Mouse (Mus musculus) liver, embryonic 15.5 days (tissue): ENCODE measurements at regions not wholly inside any gene's neighbourhood (a gene's known extent, or its start where the extent isn't known, plus 50 kb on each side); places are given as distances from the start of the nearest gene placed in this dataset.

Experiments
- ATAC-seq: fragments of 200-750 bp; cut with Nextera tagmentation; 2 replicates; pipeline ENCODE4 v1.8.0; 2017; ENCODE audit warnings: moderate number of reproducible peaks, mild to moderate bottlenecking, moderate library complexity; ENCODE audit not compliant: insufficient read depth
- H3K27ac ChIP-seq: fragments of 300-500 bp; sonication (generic); replicated peaks from 2 replicates; pipeline ENCODE4 v1.5.1; 2015; ENCODE audit warnings: mild to moderate bottlenecking, inconsistent platforms
- H3K27me3 ChIP-seq: fragments of 300-500 bp; sonication (generic); 2 replicates; pipeline ENCODE4 v1.6.1; 2015; ENCODE audit warnings: mild to moderate bottlenecking, inconsistent platforms
- H3K36me3 ChIP-seq: fragments of 300-500 bp; sonication (generic); replicated peaks from 2 replicates; pipeline ENCODE4 v1.6.1; 2015; ENCODE audit warnings: moderate library complexity, mild to moderate bottlenecking, inconsistent platforms
- H3K4me1 ChIP-seq: fragments of 300-500 bp; sonication (generic); replicated peaks from 2 replicates; pipeline ENCODE4 v1.6.1; 2015; ENCODE audit warnings: inconsistent platforms
- H3K4me2 ChIP-seq: fragments of 300-500 bp; sonication (generic); 2 replicates; pipeline ENCODE4 v1.6.1; 2015; ENCODE audit warnings: moderate library complexity, mild to moderate bottlenecking, inconsistent platforms
- H3K4me3 ChIP-seq: fragments of 300-500 bp; sonication (generic); replicated peaks from 2 replicates; pipeline ENCODE4 v1.5.1; 2015; ENCODE audit warnings: mild to moderate bottlenecking, inconsistent platforms
- H3K9ac ChIP-seq: fragments of 300-500 bp; sonication (generic); 2 replicates; pipeline ENCODE4 v1.6.1; 2015; ENCODE audit warnings: moderate library complexity, mild to moderate bottlenecking, inconsistent platforms
- H3K9me3 ChIP-seq: fragments of 300-500 bp; sonication (generic); replicated peaks from 2 replicates; pipeline ENCODE4 v1.6.1; 2016; ENCODE audit warnings: inconsistent platforms
- WGBS: fragments of 180-500 bp; shearing (Covaris S2); methylation state at CpG from one replicate; pipeline ENCODE4 v1.1.7; 2015; ENCODE audit warnings: mixed read lengths; ENCODE audit not compliant: insufficient replicate concordance; 5-methylcytosine and 5-hydroxymethylcytosine counted together

- WGBS, result 53% methylated on average over 3 of the region's 3 CpGs
- no peak overlapping the region for H3K4me3 ChIP-seq
- no peak for ATAC-seq
These were observed 610.3 kb downstream of the Efnb2 start for GRCm38 (mm10) chr8:8050778-8051177.

GRCm38 (mm10) chr8:8044926-8045325 lies 616.1 kb downstream of the Efnb2 start:
- Histone ChIP-seq H3K4me3 (no peak overlapping the region), H3K9ac (no peak overlapping the region), H3K27ac (no peak overlapping the region), H3K9me3 (no peaks in the 10 kb centered on the region), H3K4me2 (no peak overlapping the region), H3K27me3 (no peaks in the 10 kb centered on the region), H3K36me3 (no peaks in the 10 kb centered on the region), H3K4me1 (no peaks in the 10 kb centered on the region)
- no peak for ATAC-seq
- 27% methylated on average over 1 of the region's 1 CpGs for WGBS

More at GRCm38 (mm10) chr8:8050778-8051177, 610.3 kb downstream of the Efnb2 start:
- Histone ChIP-seq H3K27me3 (no peaks in the 10 kb centered on the region), H3K4me2 (no peak overlapping the region), H3K9ac (no peak overlapping the region), H3K27ac (no peak overlapping the region), H3K36me3 (no peaks in the 10 kb centered on the region), H3K9me3 (no peaks in the 10 kb centered on the region), H3K4me1 (no peaks in the 10 kb centered on the region)

DNA sequence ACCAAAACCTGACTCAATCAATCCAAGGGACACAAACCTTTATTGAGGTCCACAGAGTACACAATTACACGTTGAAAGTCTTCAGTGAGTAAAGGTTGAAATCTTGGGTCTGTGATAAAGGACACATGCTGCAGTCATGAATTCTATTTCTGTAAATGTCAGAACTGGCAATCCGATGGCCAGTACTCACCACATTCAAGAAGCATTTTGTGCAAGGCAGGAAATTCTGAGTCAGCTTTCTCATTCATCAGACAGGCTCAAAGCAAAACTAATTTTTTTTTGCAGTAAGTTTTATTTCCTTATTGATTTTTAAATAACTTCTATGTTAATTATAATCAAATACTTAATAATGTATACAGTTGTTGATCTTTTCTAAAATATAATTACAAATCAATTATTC lies 616.7 kb downstream of the Efnb2 start:
- no peak overlapping the region for H3K9ac ChIP-seq
- H3K27me3 ChIP-seq, result no peaks in the 10 kb centered on the region
- H3K27ac ChIP-seq, result no peak overlapping the region
- H3K9me3 ChIP-seq, result no peaks in the 10 kb centered on the region
- H3K4me2 ChIP-seq, result no peak overlapping the region
- no peaks in the 10 kb centered on the region for H3K36me3 ChIP-seq
- H3K4me1 ChIP-seq, result no peaks in the 10 kb centered on the region
- 35% methylated on average over 2 of the region's 2 CpGs for WGBS
- no peak for ATAC-seq
- no peak overlapping the region for H3K4me3 ChIP-seq

- no peak overlapping the region for H3K9ac ChIP-seq
- H3K4me3 ChIP-seq, result no peak overlapping the region
- no peak overlapping the region for H3K27ac ChIP-seq
- 29% methylated on average over 1 of the region's 1 CpGs for WGBS
- H3K9me3 ChIP-seq, result no peaks in the 10 kb centered on the region
- no peak for ATAC-seq
- H3K36me3 ChIP-seq, result no peaks in the 10 kb centered on the region
- no peaks in the 10 kb centered on the region for H3K4me1 ChIP-seq
- no peak overlapping the region for H3K4me2 ChIP-seq
- no peaks in the 10 kb centered on the region for H3K27me3 ChIP-seq
These were observed 623.1 kb downstream of the Efnb2 start for GRCm38 (mm10) chr8:8037929-8038328.

DNA sequence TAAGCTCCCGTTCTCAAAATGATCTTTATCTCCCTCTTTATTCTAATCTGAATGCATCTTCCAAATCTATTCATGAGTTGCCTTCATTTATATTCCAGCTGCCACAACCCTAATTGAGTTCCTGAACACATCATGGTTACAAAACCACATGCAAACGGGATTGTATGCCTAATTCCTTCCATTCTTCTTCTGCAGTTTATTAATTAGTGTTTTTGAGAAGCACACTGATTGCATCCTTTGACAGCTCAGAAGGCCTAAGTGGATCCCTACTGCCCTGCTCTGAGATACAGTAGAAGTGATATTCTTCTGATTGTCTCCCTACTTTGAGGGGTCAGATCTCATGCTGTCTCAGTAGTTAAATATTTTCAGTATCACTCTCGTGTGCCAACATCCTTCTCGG lies 649.9 kb downstream of the Efnb2 start:
- Histone ChIP-seq H3K4me3 (no peak overlapping the region), H3K4me1 (no peaks in the 10 kb centered on the region), H3K27ac (no peak overlapping the region), H3K9ac (no peak overlapping the region), H3K36me3 (no peaks in the 10 kb centered on the region), H3K4me2 (no peak overlapping the region), H3K27me3 (no peaks in the 10 kb centered on the region), H3K9me3 (no peaks in the 10 kb centered on the region)
- 66% methylated on average over 4 of the region's 4 CpGs for WGBS
- ATAC-seq, result no peak

- H3K4me1 ChIP-seq, result no peaks in the 10 kb centered on the region
- H3K27me3 ChIP-seq, result no peaks in the 10 kb centered on the region
- H3K4me3 ChIP-seq, result no peak overlapping the region
- no peak for ATAC-seq
- H3K36me3 ChIP-seq, result no peaks in the 10 kb centered on the region
- no peaks in the 10 kb centered on the region for H3K9me3 ChIP-seq
- WGBS, result 25% methylated on average over 2 of the region's 2 CpGs
- no peak overlapping the region for H3K4me2 ChIP-seq
- no peak overlapping the region for H3K27ac ChIP-seq
- H3K9ac ChIP-seq, result no peak overlapping the region
These were observed 666.1 kb downstream of the Efnb2 start for GRCm38 (mm10) chr8:7994905-7995304.

DNA sequence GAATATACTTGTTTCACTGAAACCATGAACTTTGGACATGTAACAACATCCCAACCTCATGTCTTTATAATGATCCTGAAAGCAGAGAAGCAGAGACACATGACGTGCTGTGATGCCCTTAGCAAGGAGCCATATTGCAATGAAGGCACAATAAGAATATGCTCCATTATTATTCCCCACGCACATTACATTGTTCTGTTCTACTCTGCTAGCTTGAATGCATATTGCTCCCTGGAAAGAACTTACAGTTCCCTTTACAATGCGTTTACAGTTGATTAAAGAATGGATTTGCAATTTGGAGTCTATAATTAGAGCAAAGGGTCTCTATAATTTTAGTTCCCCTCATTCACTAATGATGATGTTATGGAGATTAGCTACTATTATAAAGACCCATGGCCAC lies 672.2 kb downstream of the Efnb2 start:
- H3K9ac ChIP-seq, result no peak overlapping the region
- H3K9me3 ChIP-seq, result no peaks in the 10 kb centered on the region
- no peak for ATAC-seq
- no peak overlapping the region for H3K4me2 ChIP-seq
- H3K27ac ChIP-seq, result no peak overlapping the region
- no peaks in the 10 kb centered on the region for H3K27me3 ChIP-seq
- no peak overlapping the region for H3K4me3 ChIP-seq
- H3K36me3 ChIP-seq, result no peaks in the 10 kb centered on the region
- H3K4me1 ChIP-seq, result no peaks in the 10 kb centered on the region
- WGBS, result 54% methylated on average over 3 of the region's 3 CpGs

GRCm38 (mm10) chr8:7977020-7977419 lies 684.0 kb downstream of the Efnb2 start:
- Histone ChIP-seq H3K27me3 (no peaks in the 10 kb centered on the region), H3K36me3 (no peaks in the 10 kb centered on the region), H3K9ac (no peak overlapping the region), H3K4me2 (no peak overlapping the region), H3K4me1 (no peaks in the 10 kb centered on the region), H3K27ac (no peak overlapping the region), H3K4me3 (no peak overlapping the region), H3K9me3 (no peaks in the 10 kb centered on the region)
- no peak for ATAC-seq
- 50% methylated on average over 6 of the region's 6 CpGs for WGBS

DNA sequence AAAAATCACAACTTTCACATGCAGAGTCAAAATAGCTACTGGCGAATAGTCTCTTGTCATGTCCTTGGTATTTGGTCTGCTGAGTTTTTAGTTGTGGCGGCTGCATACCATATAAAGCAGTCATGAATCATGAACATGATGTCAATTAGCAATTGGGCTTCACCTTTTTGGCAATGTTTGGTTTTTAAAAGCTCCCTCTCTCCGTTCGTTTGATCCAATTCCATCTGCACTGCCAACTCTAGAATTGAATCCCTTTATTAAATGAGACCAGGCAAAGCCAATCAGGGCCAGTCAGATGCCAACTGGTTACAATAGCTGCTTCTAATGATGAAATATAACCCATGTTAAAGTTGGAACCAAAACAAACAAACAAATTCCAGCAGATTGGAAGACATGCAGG lies 687.3 kb downstream of the Efnb2 start:
- no peaks in the 10 kb centered on the region for H3K27me3 ChIP-seq
- H3K27ac ChIP-seq, result no peak overlapping the region
- no peak overlapping the region for H3K4me3 ChIP-seq
- ATAC-seq, result no peak
- no peaks in the 10 kb centered on the region for H3K36me3 ChIP-seq
- no peak overlapping the region for H3K9ac ChIP-seq
- 59% methylated on average over 4 of the region's 4 CpGs for WGBS
- H3K9me3 ChIP-seq, result no peaks in the 10 kb centered on the region
- no peaks in the 10 kb centered on the region for H3K4me1 ChIP-seq
- no peak overlapping the region for H3K4me2 ChIP-seq

DNA sequence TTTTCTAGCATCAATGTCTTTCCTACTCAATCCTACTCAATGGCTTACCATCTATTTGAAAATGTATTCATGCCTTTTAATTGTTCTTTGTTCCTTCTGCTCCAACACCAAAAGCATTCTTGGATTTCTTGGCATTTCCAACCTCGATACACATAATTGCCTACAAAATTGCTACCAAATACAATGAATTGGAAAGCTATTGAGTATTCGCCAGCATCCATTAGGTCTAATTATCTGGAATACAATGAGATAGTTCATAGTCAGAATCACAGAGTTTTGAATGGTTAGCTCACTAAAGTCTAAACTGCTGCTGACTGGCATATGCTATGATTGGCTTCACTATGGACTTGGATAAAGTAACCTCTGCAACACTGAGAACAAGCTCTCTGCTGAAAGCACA lies 696.8 kb downstream of the Efnb2 start:
- ATAC-seq, result no peak
- no peak overlapping the region for H3K27ac ChIP-seq
- H3K4me3 ChIP-seq, result no peak overlapping the region
- no peak overlapping the region for H3K4me2 ChIP-seq
- no peak overlapping the region for H3K9ac ChIP-seq
- H3K4me1 ChIP-seq, result no peaks in the 10 kb centered on the region
- no peaks in the 10 kb centered on the region for H3K27me3 ChIP-seq
- no peaks in the 10 kb centered on the region for H3K36me3 ChIP-seq
- no peaks in the 10 kb centered on the region for H3K9me3 ChIP-seq
- 53% methylated on average over 2 of the region's 2 CpGs for WGBS

DNA sequence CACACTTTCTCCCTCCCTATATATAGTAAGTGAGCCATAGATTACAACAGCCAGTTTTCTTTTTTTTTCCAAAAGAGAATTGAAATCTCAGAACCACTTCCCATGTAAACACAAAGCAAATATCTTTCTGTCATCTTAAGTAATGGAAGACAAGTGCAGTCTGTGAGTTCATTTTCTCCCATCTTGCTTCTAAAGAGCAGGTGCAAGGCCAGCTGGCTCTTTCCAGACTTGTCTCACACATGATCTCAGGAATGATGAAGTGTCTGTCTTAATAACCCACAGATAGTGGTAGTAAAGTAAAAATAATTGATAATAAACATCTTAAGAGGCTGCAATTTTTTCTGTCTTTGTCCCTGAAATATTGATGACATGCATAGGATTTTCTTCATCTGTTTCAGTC lies 704.3 kb downstream of the Efnb2 start:
- no peak overlapping the region for H3K4me2 ChIP-seq
- no peaks in the 10 kb centered on the region for H3K4me1 ChIP-seq
- no peaks in the 10 kb centered on the region for H3K9me3 ChIP-seq
- H3K9ac ChIP-seq, result no peak overlapping the region
- no peaks in the 10 kb centered on the region for H3K36me3 ChIP-seq
- no peaks in the 10 kb centered on the region for H3K27me3 ChIP-seq
- H3K27ac ChIP-seq, result no peak overlapping the region
- H3K4me3 ChIP-seq, result no peak overlapping the region
- no peak for ATAC-seq

- H3K4me2 ChIP-seq, result no peak overlapping the region
- no peak overlapping the region for H3K9ac ChIP-seq
- no peaks in the 10 kb centered on the region for H3K4me1 ChIP-seq
- H3K4me3 ChIP-seq, result no peak overlapping the region
- no peak for ATAC-seq
- H3K27ac ChIP-seq, result no peak overlapping the region
- no peaks in the 10 kb centered on the region for H3K27me3 ChIP-seq
- WGBS, result 66% methylated on average over 3 of the region's 3 CpGs
- no peaks in the 10 kb centered on the region for H3K9me3 ChIP-seq
- H3K36me3 ChIP-seq, result no peaks in the 10 kb centered on the region
These were observed 706.2 kb downstream of the Efnb2 start for GRCm38 (mm10) chr8:7954851-7955250.
